Mouse (Mus musculus): ENCODE measurements at regions not wholly inside any gene's neighbourhood (a gene's known extent, or its start where the extent isn't known, plus 50 kb on each side); places are given as distances from the start of the nearest gene placed in this dataset.
"Not testable (repeated sequence)": the region's sequence is repeated elsewhere in the genome, so short reads cannot be mapped to it uniquely, and the experiment has no call there.

- no peak for DNase-seq (ENCODE audit: low read depth, low spot score)
Observed at GRCm38 (mm10) chr1:105900158-105900557, 90.0 kb upstream of the Zcchc2 start.

GRCm38 (mm10) chr1:105900920-105901319 is 89.3 kb upstream of the Zcchc2 start:
- DNase-seq (ENCODE audit: low read depth, low spot score), result no peak

DNA sequence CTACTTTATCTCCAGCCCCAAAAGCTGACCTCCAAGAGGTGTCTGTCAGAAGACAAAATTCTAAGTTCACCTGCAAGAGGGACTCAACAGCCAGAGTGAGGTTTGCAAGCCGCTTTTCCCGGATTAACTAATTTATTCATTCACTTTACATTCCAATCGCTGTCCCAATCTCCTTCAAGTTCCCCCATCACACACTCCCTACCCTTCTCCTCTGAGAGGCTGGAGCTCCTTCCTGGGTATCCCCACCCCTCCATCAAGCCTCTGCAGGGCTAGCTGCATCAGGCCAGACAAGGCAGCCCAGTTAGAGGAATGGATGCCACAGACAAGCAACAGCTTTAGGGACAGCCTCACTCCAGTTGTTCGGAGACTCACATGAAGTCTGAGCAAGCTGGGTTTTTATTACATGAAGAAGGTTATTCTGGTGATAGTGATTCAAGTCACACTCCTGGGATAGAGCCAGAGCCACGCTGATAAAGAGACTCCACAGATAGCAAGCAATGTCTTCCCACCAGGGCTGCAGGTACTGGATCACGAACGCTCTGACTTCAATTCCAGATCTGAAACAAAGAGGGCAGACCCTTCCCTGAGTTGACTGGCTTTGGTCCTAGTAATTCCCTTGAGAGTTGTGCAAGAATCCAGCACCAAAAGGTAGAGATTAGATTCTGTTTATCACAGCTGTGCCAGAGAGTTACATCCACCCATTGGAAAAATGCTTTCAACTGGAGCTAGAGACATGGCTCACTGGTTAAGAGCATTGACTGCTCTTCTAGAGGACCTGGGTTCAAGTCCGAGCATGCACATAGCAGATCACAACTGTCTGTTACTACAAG is 86.7 kb upstream of the Zcchc2 start:
- peak; percentile 41 for DNase-seq (ENCODE audit: low read depth, low spot score)

DNA sequence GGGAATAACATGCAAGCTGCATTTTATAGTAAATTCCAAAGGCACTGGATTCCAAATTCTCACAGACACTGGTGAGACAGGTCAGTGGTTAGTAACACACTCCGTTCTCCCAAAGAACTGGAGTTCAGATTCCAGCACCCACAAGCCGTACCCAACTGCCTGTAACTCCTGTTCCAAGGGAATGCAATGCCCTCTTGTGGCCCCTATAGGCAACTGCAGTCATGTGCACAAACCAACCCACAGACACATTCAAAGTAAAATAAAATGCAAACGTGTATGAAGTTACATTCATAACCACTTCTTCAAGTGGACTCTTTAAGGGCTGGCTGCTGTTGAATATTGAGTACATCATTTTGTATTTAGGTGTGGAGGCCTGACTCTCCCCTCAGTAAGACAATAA is 85.5 kb upstream of the Zcchc2 start:
- DNase-seq (ENCODE audit: low read depth, low spot score), result no peak

DNA sequence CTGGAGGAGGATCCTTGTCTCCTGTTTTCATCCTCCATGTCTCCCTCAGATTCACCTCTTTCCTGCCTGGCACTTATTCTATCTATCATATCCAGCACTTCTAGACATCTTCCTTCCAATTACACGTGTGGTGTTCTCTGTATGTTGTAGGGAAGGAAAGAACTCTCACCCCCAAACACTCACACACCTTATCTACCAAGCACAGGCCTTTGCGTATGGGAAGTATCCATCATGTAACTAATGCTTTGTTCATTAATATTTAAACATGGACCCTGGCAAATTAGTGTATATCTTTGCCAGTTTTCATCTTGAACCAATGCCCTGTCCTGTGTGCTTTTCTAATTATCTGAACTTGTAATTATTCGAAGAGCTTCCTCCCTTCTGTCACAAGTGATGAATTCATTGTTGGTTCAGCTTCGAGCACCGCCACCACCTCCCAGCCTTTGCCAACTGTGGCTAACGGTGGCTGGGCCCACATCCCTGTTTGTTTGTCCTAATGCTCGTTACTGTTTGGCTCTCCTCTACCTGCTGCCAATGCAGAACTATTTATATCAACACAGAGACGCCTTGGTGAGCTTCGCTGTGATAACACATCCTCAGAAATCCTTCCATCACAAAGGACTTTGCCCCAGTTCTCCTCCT is 84.3 kb upstream of the Zcchc2 start:
- no peak for DNase-seq (ENCODE audit: low read depth, low spot score)

GRCm38 (mm10) chr1:105906427-105906798 is 83.8 kb upstream of the Zcchc2 start:
- DNase-seq (ENCODE audit: low read depth, low spot score), result peak; percentile 99

- DNase-seq (ENCODE audit: low read depth, low spot score), result peak; percentile 76
Observed at GRCm38 (mm10) chr1:105908029-105908876, 82.0 kb upstream of the Zcchc2 start.

DNA sequence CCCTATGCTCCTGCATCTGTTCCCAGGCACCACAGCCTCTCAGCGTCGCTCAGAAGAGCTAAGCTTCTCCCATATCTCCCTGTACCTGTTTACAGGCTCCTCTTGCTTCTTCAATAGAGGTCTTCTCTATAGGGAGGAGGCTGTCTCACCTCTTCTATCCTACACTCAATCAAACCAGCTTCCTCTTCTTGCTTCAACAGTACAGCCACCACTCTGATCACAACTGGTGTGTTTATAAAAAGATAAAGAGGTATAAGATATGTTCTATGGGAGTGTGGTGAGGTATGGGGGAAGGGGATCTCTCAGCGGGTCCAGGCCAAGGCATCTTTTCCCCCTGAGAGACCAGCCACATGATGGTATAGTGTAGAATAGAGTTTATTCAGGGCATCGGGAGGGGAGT is 81.1 kb upstream of the Zcchc2 start:
- no peak for DNase-seq (ENCODE audit: low read depth, low spot score)

GRCm38 (mm10) chr1:105911714-105912113 is 78.5 kb upstream of the Zcchc2 start:
- DNase-seq (ENCODE audit: low read depth, low spot score), result no peak

DNA sequence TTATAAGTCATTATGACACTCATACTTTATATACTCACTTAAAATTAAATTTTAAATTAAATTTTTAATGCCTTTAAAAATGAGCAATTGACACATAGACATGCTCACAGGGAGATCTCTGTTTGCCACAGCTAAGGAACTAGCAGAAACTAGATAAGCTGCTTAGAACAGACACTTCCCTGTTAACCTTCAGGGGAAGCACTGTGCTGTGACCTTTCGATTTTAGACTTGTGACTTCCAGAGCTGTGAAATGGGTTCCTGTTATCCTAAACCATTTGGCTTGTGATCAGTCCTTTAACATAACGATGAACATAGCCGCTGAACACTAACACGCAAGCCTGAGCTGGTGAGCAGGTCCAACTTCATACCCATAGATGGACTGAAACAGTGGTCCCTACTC is 68.4 kb upstream of the Zcchc2 start:
- DNase-seq (ENCODE audit: low read depth, low spot score), result no peak

DNA sequence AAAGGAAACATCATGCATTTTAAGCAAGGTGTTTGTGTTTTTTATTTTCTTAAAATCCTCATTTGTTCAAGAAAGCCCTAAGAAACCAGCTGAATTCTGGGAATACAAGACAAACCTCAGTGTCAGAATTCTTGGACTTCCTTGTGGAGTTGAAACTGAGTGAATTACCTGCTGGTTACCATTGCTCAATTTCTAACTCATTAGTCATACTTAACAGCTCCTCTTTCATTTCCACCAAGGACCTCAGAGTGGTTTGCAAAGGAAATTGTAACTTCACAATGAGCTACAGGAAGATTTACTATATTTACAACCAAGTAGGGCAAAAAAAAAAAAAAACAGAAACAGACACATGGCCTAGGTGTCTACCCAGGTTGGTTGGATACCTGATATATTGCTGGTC is 67.6 kb upstream of the Zcchc2 start:
- peak; percentile 27 for DNase-seq (ENCODE audit: low read depth, low spot score)

- DNase-seq (ENCODE audit: low read depth, low spot score), result peak; percentile 52
Observed at GRCm38 (mm10) chr1:105923001-105923400, 67.2 kb upstream of the Zcchc2 start.

DNA sequence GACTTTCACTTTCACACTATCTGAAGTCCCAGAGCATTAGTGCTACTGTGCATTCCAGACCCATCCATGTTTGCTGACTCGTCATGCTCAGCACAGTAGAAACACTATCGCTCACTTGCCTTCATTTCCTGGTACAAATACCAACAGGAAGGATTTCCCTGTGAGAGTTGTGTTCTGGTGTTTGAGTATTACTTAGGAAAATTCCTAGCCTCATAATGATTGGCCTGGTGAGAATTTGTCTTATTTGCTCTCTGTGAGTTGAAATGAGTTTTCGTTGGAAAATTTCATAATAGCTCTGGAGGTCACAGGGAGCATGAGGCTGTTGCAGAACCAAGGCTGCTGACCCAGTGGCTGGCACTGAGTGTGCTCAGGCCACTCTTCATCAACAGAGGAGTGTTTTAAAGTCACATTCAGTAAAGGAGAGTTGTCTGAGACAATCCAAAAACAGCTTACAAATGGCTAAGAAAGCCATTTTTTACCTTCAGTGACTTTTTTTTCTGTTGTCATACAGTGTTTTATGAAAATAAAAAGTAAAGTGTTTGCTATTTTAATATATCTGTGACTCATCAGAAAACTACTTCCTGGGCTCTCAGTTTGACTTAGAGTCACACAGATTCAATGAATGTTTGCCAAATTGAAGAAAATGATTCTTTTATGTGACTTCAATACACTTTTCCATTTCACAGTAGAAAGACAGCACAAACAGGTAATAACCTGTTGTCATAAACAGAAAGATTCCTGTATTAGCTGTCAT is 64.4 kb upstream of the Zcchc2 start:
- DNase-seq (ENCODE audit: low read depth, low spot score), result peak; percentile 73

DNA sequence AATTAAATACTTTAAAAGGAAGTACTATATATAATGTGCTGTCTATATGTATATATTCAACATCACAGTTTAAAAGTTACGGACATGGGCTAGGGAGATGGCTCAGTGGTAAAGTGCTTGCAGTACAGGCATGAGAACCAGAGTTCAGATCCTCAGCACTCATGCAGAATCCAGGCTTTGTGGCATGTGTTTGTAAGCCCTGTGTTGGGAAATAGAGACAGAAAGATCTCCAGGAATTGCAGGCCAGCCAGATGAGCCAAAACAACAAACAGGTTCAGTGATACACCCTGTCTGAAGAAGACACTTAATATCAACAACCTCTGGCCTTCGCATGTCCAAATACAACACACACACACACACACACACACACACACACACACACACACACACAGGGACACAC is 63.3 kb upstream of the Zcchc2 start:
- peak; percentile 25 for DNase-seq (ENCODE audit: low read depth, low spot score)

DNA sequence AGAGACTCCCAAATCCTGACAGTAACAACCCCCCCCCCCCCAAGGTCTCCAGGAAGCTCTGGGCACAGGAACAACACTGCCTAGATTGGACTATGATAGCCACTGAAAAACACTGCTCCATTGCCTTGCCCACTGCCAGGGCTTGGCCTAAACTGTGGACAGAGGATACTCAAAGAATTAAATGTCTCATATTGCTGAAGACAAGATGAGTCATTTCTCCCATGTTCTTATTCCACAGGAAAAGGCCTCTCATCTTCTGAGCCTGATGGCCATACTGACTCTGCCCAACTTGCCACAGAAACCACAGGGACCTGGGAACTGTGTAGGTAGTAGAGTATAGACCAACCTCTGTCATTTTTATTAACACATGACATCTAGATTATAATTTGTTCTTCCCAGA is 59.4 kb upstream of the Zcchc2 start:
- peak; percentile 82 for DNase-seq (ENCODE audit: low read depth, low spot score)

DNA sequence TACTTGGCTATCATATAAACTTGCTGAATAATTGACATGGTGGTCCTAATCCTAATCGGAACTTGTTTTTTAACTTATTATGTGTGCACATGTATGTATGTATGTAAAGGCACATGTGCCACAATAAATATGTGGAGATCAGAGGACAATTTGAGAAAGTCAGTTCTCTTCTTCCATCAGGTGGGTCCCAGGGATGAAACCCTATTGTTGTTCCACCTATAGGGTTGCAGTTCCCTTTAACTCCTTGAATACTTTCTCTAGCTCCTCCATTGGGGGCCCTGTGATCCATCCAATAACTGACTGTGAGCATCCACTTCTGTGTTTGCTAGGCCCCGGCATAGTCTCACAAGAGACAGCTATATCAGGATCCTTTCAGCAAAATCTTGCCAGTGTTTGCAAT is 56.0 kb upstream of the Zcchc2 start:
- not testable (repeated sequence) for DNase-seq (ENCODE audit: low read depth, low spot score)
